Mouse (Mus musculus) limb, embryonic 15.5 days (tissue): Measurements from ENCODE around the gene Plac1. TPM values are rescaled to one million over a fixed set of nuclear protein-coding genes. Genes with fewer than 3 reads are reported as not detected.

Source experiments
- ATAC-seq: fragments of 200-750 bp; cut with Nextera tagmentation; 2 replicates; pipeline ENCODE4 v1.8.0; 2017; ENCODE audit warnings: low read depth, moderate TSS enrichment; ENCODE audit not compliant: insufficient number of reproducible peaks, low FRiP score, low TSS enrichment
- H3K27ac ChIP-seq: fragments of 300-500 bp; sonication (generic); 2 replicates; pipeline ENCODE4 v1.5.1; 2015; ENCODE audit warnings: moderate library complexity, mild to moderate bottlenecking, inconsistent platforms
- H3K27me3 ChIP-seq: fragments of 300-500 bp; sonication (generic); 2 replicates; pipeline ENCODE4 v1.6.1; 2015; ENCODE audit warnings: inconsistent platforms
- H3K36me3 ChIP-seq: fragments of 300-500 bp; sonication (generic); 2 replicates; pipeline ENCODE4 v1.6.1; 2015; ENCODE audit warnings: inconsistent platforms
- H3K4me1 ChIP-seq: fragments of 300-500 bp; sonication (generic); 2 replicates; pipeline ENCODE4 v1.6.1; 2015; ENCODE audit warnings: inconsistent platforms
- H3K4me2 ChIP-seq: fragments of 300-500 bp; sonication (generic); 2 replicates; pipeline ENCODE4 v1.6.1; 2015; ENCODE audit warnings: mild to moderate bottlenecking, inconsistent platforms
- H3K4me3 ChIP-seq: fragments of 300-500 bp; sonication (generic); 2 replicates; pipeline ENCODE4 v1.5.1; 2015; ENCODE audit warnings: mild to moderate bottlenecking, inconsistent platforms
- H3K9ac ChIP-seq: fragments of 300-500 bp; sonication (generic); 2 replicates; pipeline ENCODE4 v1.6.1; 2015; ENCODE audit warnings: inconsistent platforms
- H3K9me3 ChIP-seq: fragments of 300-500 bp; sonication (generic); 2 replicates; pipeline ENCODE4 v1.6.1; 2016; ENCODE audit warnings: inconsistent platforms
- WGBS: fragments of 180-500 bp; shearing (Covaris S2); methylation state at CpG from one replicate; pipeline ENCODE4 v1.1.7; 2015; 5-methylcytosine and 5-hydroxymethylcytosine counted together
- polyA plus RNA-seq: library from polyadenylated mRNA; unstranded; fragments of >200 nt; fragmentation: Nextera tagmentation; extraction: Ambion mirVana; gene quantifications from 2 replicates; pipeline ENCODE4 v1.2.1, GENCODE M21; 2015

Gene Plac1
- polyA plus RNA-seq, 1 experiment from 2014 or later = 11.2 TPM

DNA sequence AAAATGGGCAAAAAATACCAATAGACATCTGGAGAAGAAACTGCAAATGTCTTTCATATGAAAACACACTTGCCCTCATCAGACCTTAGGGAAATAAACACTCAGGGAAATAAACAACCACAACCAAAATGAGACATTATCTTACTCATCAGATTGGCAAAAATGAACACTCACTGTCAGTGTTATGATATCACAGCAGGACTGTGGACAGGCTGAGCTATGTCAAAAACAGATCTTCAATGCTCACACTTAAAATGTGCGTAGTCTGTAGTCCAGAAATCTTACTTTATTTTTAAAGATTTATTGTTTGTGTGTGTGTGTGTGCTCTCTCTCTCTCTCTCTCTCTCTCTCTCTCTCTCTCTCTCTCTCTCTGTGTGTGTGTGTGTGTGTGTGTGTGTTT is 51.2 kb downstream of the Plac1 start:
- H3K9me3 ChIP-seq = no peaks in the 10 kb centered on the region
- no peaks in the 10 kb centered on the region for H3K27me3 ChIP-seq
- 71% methylated on average over 1 of the region's 1 CpGs for WGBS
- no peak for ATAC-seq
- H3K4me2 ChIP-seq = no peak overlapping the region
- no peak overlapping the region for H3K9ac ChIP-seq
- no peaks in the 10 kb centered on the region for H3K4me1 ChIP-seq
- no peak overlapping the region for H3K4me3 ChIP-seq
- H3K36me3 ChIP-seq = no peaks in the 10 kb centered on the region
- no peak overlapping the region for H3K27ac ChIP-seq

DNA sequence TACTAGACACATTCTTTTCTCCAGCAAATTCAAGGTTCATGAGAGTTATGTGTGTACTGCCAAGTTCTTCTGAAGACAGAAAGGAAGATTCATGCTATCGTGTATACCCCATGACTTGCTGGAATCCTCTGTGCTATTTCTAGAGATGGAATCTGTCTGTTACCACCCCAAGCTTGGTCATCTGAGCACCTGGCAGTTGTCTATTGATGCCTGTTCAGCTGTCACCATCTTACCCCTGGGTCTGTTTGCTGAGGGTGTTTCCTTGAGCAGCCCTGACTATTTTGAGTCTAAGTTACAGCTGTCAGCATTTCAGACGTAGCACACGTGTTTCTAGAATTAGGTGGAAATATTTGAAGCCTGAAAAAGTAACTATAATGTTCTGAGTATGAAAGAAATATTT is 60.1 kb downstream of the Plac1 start:
- WGBS = 55% methylated on average over 3 of the region's 3 CpGs
- Histone ChIP-seq H3K9ac (no peak overlapping the region), H3K9me3 (no peaks in the 10 kb centered on the region), H3K4me1 (no peaks in the 10 kb centered on the region), H3K27me3 (no peaks in the 10 kb centered on the region), H3K27ac (peak overlapping the region; percentile 33; the same call in 1 of the 2 replicates), H3K36me3 (no peaks in the 10 kb centered on the region), H3K4me3 (no peak overlapping the region), H3K4me2 (no peak overlapping the region)
- 0 out of 2 replicates have a peak, but pooled peaks have one; percentile 35 for ATAC-seq

DNA sequence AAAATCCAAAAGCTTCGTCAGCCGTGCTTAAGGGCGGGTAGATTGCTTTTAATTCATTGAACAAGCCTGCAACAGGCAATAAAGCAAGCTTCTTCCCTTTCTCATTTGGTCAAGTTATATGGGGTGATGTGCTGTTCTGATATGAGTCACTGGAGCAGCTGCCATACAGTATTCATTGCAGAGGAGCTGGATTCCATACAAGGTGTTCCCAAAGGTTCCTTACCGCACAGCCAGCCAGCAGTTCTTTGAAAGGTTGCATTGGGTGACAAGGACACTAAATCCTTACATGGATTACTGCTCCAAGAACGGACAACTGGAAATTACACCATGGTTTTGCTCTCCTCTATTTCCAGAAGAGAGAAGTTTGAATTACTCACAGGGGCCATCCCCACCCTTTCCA is 63.6 kb downstream of the Plac1 start:
- WGBS = 69% methylated on average over 5 of the region's 5 CpGs
- ATAC-seq = 0 out of 2 replicates have a peak, but pooled peaks have one; percentile 58

DNA sequence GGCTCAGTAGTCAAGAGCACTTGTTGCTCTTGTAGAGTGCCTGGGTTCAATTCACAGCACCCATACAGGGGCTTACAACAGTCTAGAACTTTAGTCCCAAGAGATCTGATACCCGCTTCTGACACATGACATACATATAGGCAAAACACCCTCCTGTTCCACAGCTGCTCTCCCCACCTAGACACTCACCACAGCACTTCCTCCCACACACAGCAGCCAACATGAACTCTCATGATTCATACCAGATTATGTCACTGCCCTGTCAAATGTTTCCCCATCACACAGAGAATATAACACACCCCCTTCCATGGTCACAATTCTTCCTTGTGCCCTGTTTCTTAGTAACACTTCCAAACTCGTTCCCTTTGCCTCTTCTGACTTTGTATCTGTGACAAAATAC is 71.3 kb downstream of the Plac1 start:
- H3K36me3 ChIP-seq = no peaks in the 10 kb centered on the region
- H3K9ac ChIP-seq = no peak overlapping the region
- H3K9me3 ChIP-seq = no peaks in the 10 kb centered on the region
- H3K27me3 ChIP-seq = no peaks in the 10 kb centered on the region
- H3K4me2 ChIP-seq = no peak overlapping the region
- no peak for ATAC-seq
- peaks cover 7% of the 10 kb centered on the region; the same call in 1 of the 2 replicates for H3K4me1 ChIP-seq
- H3K4me3 ChIP-seq = no peak overlapping the region
- H3K27ac ChIP-seq = no peak overlapping the region
- WGBS = 77% methylated on average over 2 of the region's 2 CpGs

More for the DNA sequence above, 63.6 kb downstream of the Plac1 start:
- Histone ChIP-seq H3K4me1 (no peaks in the 10 kb centered on the region), H3K9me3 (no peaks in the 10 kb centered on the region), H3K4me2 (no peak overlapping the region), H3K36me3 (no peaks in the 10 kb centered on the region), H3K27me3 (no peaks in the 10 kb centered on the region), H3K9ac (no peak overlapping the region), H3K27ac (0 out of 2 replicates have a peak overlapping the region, but pooled peaks have one; percentile 23), H3K4me3 (no peak overlapping the region)

DNA sequence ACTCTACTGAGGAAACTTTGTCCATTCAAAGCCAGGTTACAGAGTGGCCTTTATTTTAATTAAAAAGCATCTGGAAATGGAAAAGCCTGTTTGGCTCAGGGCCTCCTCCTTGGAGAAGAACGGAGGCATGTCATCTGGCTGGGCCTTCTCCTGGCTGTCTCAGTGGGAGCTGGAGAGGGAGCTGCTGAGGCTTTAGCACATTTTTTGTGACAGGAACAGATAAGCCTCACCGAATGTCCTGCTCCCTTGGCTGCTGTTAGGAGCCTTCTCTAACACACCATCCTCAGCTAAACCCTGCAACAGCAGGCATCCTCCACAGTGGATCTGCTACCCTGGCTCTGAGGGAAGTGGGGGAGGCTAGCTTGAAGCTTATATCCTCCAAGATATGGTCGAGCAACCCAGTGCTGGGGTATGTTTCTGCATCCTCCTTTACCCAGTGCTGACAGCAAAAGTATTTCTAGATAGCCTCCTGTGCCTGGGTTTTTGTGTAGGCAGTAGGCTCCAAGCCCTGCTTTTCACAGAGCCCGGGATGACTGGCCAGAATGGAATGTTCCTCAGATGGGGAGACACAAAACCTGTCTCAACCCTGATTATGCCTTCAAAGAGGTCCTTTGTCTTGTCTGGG is 72.9 kb downstream of the Plac1 start:
- peak overlapping the region; percentile 79 for H3K27ac ChIP-seq

DNA sequence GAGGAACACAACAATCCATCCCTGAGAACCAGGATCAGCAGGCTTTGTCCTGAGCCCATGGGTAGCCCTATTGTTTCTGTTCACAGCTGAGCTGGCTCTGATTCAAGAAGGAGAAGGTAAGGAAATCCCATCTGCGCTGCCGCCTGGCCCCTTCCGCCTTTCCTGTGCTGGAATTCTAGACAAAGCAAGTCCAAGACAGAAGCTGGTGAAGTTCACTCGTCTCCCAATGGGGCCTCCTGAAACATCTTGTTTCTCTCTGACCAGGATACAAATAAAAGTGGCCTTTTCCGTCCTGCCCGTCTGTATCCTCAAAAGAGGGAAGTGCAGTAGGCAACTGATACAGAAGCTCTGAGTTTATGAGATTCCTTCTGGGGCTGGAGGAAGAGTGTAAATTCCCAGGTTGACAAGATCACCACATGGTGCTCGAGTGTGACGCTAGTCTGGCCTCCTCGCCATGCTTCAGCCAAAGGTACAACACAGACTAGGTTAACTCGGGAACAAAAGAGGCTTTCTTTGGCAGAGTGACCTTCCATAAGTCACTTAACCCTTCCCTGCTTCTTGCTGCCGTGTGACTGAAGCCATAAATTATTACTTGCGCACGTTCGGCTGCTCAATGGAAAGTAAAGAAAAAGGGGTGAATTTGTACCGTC is 73.5 kb downstream of the Plac1 start:
- H3K27me3 ChIP-seq = no peaks in the 10 kb centered on the region
- no peak overlapping the region for H3K9ac ChIP-seq
- H3K4me2 ChIP-seq = no peak overlapping the region
- H3K4me3 ChIP-seq = no peak overlapping the region
- peaks cover 11% of the 10 kb centered on the region; the same call in 1 of the 2 replicates for H3K4me1 ChIP-seq
- H3K36me3 ChIP-seq = no peaks in the 10 kb centered on the region
- no peak for ATAC-seq
- peak overlapping the region; percentile 79 for H3K27ac ChIP-seq
- 50% methylated on average over 15 of the region's 15 CpGs for WGBS
- H3K9me3 ChIP-seq = no peaks in the 10 kb centered on the region

More for the DNA sequence above, 72.9 kb downstream of the Plac1 start:
- H3K36me3 ChIP-seq = no peaks in the 10 kb centered on the region
- no peak overlapping the region for H3K4me3 ChIP-seq
- no peaks in the 10 kb centered on the region for H3K9me3 ChIP-seq
- H3K27me3 ChIP-seq = no peaks in the 10 kb centered on the region
- H3K9ac ChIP-seq = no peak overlapping the region
- H3K4me1 ChIP-seq = peaks cover 7% of the 10 kb centered on the region; the same call in 1 of the 2 replicates
- 38% methylated on average over 4 of the region's 4 CpGs for WGBS
- no peak for ATAC-seq
- H3K4me2 ChIP-seq = no peak overlapping the region

DNA sequence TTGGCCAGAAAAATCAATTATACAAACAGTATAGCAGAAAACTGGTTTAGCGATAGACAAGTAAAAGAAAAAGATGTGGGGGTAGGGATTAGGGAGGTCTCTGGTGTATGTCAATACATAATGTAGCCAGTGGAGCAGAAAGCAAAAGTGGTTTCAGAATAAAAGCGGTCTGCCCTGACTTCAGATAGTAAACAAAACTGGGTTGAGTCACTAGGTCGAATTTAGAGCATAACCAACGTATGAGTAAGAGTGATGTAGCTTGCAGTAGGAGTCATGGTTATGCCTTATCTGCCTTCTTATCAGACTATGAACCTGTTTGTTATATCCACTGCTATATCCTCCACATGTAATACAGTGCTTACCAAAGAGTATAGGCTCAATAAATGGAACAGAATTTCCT is 77.3 kb downstream of the Plac1 start:
- Histone ChIP-seq H3K4me1 (peaks cover 14% of the 10 kb centered on the region; the same call in 1 of the 2 replicates), H3K4me2 (no peak overlapping the region), H3K36me3 (no peaks in the 10 kb centered on the region), H3K27ac (no peak overlapping the region), H3K9ac (no peak overlapping the region), H3K27me3 (no peaks in the 10 kb centered on the region), H3K9me3 (no peaks in the 10 kb centered on the region), H3K4me3 (no peak overlapping the region)
- ATAC-seq = no peak
- 69% methylated on average over 4 of the region's 4 CpGs for WGBS

DNA sequence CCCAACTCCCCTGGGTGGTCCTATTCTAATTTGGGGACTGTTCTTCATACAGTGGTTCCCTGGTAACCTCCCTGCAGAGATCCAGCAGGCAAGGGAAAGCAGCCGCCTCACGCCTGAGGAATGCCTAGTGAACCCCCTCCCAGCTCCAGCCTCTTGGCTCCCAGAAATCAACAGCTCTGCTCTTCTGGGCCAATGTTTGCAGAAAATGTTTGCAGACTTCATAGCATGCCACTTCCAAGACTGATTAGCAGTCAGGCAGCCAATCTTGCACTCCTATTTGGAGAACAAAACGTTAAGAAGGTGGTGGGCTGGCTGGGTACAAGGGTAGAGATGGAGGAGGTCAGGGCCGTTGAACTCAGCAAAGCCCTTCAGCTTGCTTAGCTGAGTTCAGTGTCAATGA is 78.3 kb downstream of the Plac1 start:
- no peak for ATAC-seq
- WGBS = 34% methylated on average over 4 of the region's 4 CpGs
- H3K27me3 ChIP-seq = no peaks in the 10 kb centered on the region
- peaks cover 8% of the 10 kb centered on the region; the same call in 1 of the 2 replicates for H3K4me1 ChIP-seq
- peak overlapping the region; percentile 57 for H3K27ac ChIP-seq
- H3K36me3 ChIP-seq = no peaks in the 10 kb centered on the region
- H3K4me2 ChIP-seq = no peak overlapping the region
- no peaks in the 10 kb centered on the region for H3K9me3 ChIP-seq
- no peak overlapping the region for H3K4me3 ChIP-seq
- no peak overlapping the region for H3K9ac ChIP-seq

DNA sequence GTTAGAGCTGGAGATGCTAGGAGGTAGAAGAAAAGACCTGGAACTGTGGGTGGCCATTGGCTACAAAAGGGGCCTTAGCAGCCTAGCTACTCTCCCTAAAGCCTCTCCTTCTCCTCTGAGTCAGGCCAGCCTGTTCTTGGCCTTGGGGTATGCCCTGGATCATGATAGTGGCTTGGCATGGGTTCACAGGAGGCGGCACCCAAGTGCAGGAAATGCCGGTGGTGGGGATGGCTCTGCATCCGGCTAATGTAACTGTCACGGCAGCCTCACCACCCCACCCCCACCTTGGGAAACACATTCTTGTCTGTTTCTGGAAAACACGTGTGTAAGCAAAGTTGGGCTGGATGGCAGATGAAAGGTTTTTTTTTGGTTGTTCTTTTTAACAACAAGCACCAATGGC is 78.8 kb downstream of the Plac1 start:
- no peak overlapping the region for H3K9ac ChIP-seq
- H3K9me3 ChIP-seq = no peaks in the 10 kb centered on the region
- no peaks in the 10 kb centered on the region for H3K27me3 ChIP-seq
- no peak for ATAC-seq
- no peaks in the 10 kb centered on the region for H3K36me3 ChIP-seq
- 60% methylated on average over 5 of the region's 5 CpGs for WGBS
- H3K27ac ChIP-seq = peak overlapping the region; percentile 57
- no peak overlapping the region for H3K4me2 ChIP-seq
- peaks cover 8% of the 10 kb centered on the region; the same call in 1 of the 2 replicates for H3K4me1 ChIP-seq
- no peak overlapping the region for H3K4me3 ChIP-seq

DNA sequence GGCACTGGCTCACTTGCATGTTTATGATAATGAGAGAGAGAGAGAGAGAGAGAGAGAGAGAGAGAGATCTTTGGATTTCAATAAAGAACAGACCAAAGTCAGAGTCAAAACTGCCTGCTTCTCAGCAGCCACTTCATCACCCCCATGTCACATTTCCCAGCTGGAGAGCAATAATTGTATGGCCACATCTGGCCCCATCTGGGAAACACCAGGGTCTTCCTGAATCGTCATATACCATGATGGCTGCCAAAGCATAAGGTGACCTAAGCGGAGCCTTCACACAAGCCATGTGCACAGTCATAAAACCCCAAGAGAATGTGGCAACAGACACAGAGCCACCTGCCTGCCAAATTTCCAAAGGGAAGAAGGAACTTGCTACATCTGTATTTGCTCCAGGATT is 91.9 kb downstream of the Plac1 start:
- H3K9ac ChIP-seq = no peak overlapping the region
- 36% methylated on average over 2 of the region's 2 CpGs for WGBS
- no peak overlapping the region for H3K4me3 ChIP-seq
- no peaks in the 10 kb centered on the region for H3K36me3 ChIP-seq
- H3K27ac ChIP-seq = no peak overlapping the region
- no peak overlapping the region for H3K4me2 ChIP-seq
- 0 out of 2 replicates have a peak, but pooled peaks cover 2% of the 10 kb centered on the region for H3K27me3 ChIP-seq
- H3K4me1 ChIP-seq = no peaks in the 10 kb centered on the region
- H3K9me3 ChIP-seq = no peaks in the 10 kb centered on the region
- 0 out of 2 replicates have a peak, but pooled peaks have one; percentile 44 for ATAC-seq

DNA sequence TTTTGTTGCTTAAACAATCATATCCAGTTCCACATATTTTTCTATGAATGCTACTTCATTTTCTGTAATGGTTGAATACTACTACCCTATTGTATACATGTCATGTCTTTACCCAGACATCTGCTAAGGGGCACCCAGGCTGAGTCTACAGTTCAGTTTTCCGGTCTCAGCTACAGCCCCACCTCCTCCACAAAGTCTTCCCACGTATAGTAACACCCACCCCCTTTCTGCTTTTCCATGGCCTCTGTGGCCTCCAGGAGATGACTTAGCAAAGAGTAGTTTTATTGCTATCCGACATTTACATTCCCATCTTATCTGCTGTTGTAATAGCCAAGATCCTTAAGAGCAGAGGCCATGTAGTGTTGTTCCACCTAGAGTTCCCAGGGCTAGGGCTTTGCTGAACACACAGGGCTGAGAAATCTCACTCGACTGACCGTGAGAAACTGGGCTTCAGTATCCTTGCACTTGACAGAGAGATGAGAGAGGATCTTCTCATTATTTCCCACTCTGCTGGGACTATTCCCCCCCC is 93.5 kb downstream of the Plac1 start:
- 77% methylated on average over 5 of the region's 5 CpGs for WGBS

DNA sequence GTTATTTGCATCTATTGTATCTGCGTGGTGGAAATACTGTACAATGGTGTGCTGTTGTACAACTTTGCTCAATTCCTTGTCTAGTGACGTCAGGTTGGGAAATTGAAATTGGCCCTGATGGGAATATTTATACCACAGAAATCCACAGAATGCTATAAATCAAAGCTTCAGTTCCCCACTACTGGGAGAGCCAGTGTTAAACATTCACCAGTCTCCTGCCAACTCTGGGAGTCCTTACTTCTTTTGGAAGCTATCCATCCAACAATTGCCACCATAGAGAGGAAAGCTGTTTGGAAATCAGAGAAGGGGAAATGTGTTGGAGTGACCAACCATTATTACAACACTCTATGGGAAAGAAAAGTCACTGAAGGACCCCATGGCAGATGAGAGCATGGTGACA is 100.3 kb downstream of the Plac1 start:
- Histone ChIP-seq H3K9me3 (no peaks in the 10 kb centered on the region), H3K4me2 (no peak overlapping the region), H3K9ac (no peak overlapping the region), H3K36me3 (no peaks in the 10 kb centered on the region), H3K4me1 (no peaks in the 10 kb centered on the region), H3K27me3 (no peaks in the 10 kb centered on the region), H3K4me3 (no peak overlapping the region), H3K27ac (no peak overlapping the region)
- ATAC-seq = no peak
- WGBS = 63% methylated on average over 2 of the region's 2 CpGs

More for the DNA sequence above, 93.5 kb downstream of the Plac1 start:
- ATAC-seq = no peak
- Histone ChIP-seq H3K36me3 (no peaks in the 10 kb centered on the region), H3K4me1 (no peaks in the 10 kb centered on the region), H3K4me2 (no peak overlapping the region), H3K27me3 (0 out of 2 replicates have a peak, but pooled peaks cover 2% of the 10 kb centered on the region), H3K4me3 (no peak overlapping the region), H3K27ac (no peak overlapping the region), H3K9ac (no peak overlapping the region), H3K9me3 (no peaks in the 10 kb centered on the region)
